Mouse (Mus musculus): Measurements from ENCODE around the gene Phf19. TPM values are rescaled to one million over a fixed set of nuclear protein-coding genes. Genes with fewer than 3 reads are reported as not detected.

The Phf19 gene
- total RNA-seq, 1 experiment from 2014 or later = 4.3 TPM

GRCm38 (mm10) chr2:34896821-34897460 lies 16.9 kb downstream of the Phf19 start:
- no peak for DNase-seq

- DNase-seq = no peak
These were observed 18.2 kb downstream of the Phf19 start for GRCm38 (mm10) chr2:34895503-34896113.

GRCm38 (mm10) chr2:34893950-34894349 lies 19.9 kb downstream of the Phf19 start:
- DNase-seq = no peak

- no peak for DNase-seq
These were observed 29.6 kb downstream of the Phf19 start for GRCm38 (mm10) chr2:34884186-34884585.

GRCm38 (mm10) chr2:34883190-34883589 lies 30.6 kb downstream of the Phf19 start:
- no peak for DNase-seq

GRCm38 (mm10) chr2:34882757-34883156 lies 31.1 kb downstream of the Phf19 start:
- no peak for DNase-seq

GRCm38 (mm10) chr2:34880054-34880453 lies 33.8 kb downstream of the Phf19 start:
- DNase-seq = no peak

- DNase-seq = no peak
These were observed 38.9 kb downstream of the Phf19 start, which contains the start of gene Psmd5 for GRCm38 (mm10) chr2:34874816-34875345. Gene Psmd5, minus strand, starts transcription at chr2:34874968.

- no peak for DNase-seq
These were observed 39.6 kb downstream of the Phf19 start, which contains the start of gene Cutal for GRCm38 (mm10) chr2:34874271-34874670. Gene Cutal, plus strand, starts transcription at chr2:34874396.

GRCm38 (mm10) chr2:34870520-34871474 lies 43.0 kb downstream of the Phf19 start:
- DNase-seq = peak; percentile 96

- no peak for DNase-seq
These were observed 44.1 kb downstream of the Phf19 start for GRCm38 (mm10) chr2:34869680-34870079.

- DNase-seq = no peak
These were observed 56.1 kb downstream of the Phf19 start for GRCm38 (mm10) chr2:34857728-34858127.

GRCm38 (mm10) chr2:34855265-34855664 lies 58.6 kb downstream of the Phf19 start:
- no peak for DNase-seq

GRCm38 (mm10) chr2:34847702-34848101 lies 66.1 kb downstream of the Phf19 start:
- DNase-seq = no peak

Other genes with a start within 250 kb of the Phf19 start
- 55.5 and 58.2 TPM in 2 replicates for gene Gapvd1, start 158.8 kb downstream of the Phf19 start, total RNA-seq (2021)
- gene Hspa5, start 142.1 kb downstream of the Phf19 start, total RNA-seq (2021) = 552 and 555 TPM in 2 replicates
- gene Rabepk, start 114.1 kb downstream of the Phf19 start, total RNA-seq (2021) = 24.8 and 29.7 TPM in 2 replicates
- 67.5 and 75.5 TPM in 2 replicates for gene Fbxw2, start 87.7 kb downstream of the Phf19 start, total RNA-seq (2021)
- not detected in 2 replicates for gene Gm34653, start 81.0 kb downstream of the Phf19 start, total RNA-seq (2021)
- gene Cutal, start 39.6 kb downstream of the Phf19 start, total RNA-seq (2021) = 0.38 and 6.5 TPM in 2 replicates
- 32.2 and 39.5 TPM in 2 replicates for gene Psmd5, start 39.1 kb downstream of the Phf19 start, total RNA-seq (2021)
- gene Traf1, start 47.7 kb upstream of the Phf19 start, total RNA-seq (2021) = 4.2 and 7.1 TPM in 2 replicates
- 4.0 and 46.1 TPM in 2 replicates for gene Hc, start 147.4 kb upstream of the Phf19 start, total RNA-seq (2021)
- gene AI182371, start 187.5 kb upstream of the Phf19 start, total RNA-seq (2021) = 2.4 and 37.8 TPM in 2 replicates
- gene Cntrl, start 195.5 kb upstream of the Phf19 start, total RNA-seq (2021) = 17.1 and 22.0 TPM in 2 replicates